Mouse (Mus musculus) CD4-positive, CD25-positive, alpha-beta regulatory T cell, adult 2 months (primary cell): ENCODE results near the gene Slc37a2.
"Not testable (repeated sequence)": the region's sequence is repeated elsewhere in the genome, so short reads cannot be mapped to it uniquely, and the experiment has no call there.

Source experiments
- DNase-seq: peaks from one replicate; pipeline ENCODE4 v3.0.0-alpha.2; 2012; ENCODE audit warnings: low read depth, low spot score

The Slc37a2 gene

DNA sequence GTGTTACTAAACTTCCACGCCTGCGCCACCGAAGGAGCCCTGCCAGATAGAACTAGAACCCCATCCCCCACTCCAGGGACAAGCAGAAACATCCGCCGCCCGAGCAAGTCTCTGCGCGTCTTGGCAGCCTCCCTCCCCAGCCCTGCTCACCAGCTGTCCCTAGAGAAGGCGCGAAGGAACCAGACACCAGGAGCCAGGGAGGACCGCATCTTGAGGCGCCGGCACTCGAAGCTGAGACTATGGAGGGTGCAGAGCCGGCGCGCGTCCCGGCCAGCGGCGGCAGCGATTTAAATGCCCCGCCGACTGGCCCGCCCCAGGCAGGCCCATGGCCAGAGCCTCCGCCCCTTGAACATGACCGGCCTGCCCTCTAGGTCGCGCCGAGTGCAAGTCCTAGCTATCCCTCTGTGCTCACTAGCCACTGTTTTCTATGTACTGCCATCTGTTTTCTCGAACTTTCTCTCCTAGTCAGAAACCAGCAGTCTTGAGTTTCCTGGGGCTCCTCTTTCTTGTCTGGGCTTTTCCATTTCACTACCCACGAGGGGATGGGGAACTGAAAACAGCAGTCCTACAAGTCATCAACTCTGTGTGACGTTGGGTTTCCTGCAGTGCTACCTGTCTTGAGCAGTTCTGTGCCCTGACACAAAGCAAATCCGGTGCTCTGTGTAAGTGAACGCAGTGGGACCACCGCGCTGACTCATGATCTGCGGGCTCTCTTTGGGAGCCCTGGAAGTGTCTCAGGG, at the start of gene Slc37a2:
Gene Slc37a2, minus strand, starts transcription at position 590 of the 740 bp plus-strand sequence.
- peak; percentile 74 for DNase-seq

DNA sequence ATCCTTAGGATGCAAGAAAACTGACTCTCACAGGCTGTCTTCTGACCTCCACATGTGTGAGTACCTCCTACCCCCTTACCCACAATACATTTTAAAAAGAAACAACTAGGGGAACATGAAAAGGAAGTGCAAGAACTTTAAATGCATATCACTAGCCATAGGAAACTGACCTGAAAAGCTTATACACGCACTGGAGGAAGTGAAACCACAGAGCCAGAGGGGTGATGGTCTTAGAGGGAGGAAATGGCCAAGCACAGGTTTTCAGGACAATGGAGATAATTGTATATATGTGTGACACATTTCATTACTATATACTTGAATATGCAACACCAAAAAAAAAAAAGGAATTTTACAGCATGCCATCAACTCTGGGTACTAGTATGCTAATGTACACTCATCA, 46.2 kb upstream of the Slc37a2 start:
- DNase-seq: no peak

DNA sequence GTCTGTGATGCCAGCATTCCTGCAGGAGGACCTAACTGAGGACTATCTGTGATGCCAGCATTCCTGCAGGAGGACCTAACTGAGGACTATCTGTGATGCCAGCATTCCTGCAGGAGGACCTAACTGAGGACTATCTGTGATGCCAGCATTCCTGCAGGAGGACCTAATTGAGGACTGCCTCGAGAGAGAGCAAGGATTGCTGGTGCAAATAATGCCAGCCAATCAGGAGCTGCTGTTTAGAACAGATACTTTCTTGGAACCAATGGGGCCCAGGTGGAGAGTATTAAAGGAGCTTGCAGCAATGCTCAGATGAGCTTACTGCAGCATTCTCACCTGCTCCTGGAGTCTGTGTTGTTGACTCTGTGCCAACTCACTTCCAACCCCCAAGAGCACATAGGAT, 45.0 kb upstream of the Slc37a2 start:
- not testable (repeated sequence) for DNase-seq

DNA sequence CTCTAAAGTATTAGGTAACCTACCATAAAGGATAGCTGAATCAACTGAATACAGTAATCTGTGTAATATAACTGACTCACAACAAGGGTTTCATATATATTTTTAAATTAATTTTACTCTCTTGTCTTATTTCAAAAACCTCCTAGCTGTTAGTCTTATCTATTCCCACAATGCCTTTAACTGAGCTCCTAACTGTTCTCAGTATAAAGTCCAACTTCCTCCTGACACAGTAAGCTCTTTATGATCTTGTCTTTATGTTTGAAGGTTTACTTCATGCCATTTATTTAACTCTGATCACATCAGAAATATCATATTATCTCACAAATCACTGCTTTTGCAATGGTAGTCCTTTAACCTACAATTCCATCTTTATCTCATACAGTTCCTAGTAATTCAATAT, 40.0 kb upstream of the Slc37a2 start:
- DNase-seq: no peak

DNA sequence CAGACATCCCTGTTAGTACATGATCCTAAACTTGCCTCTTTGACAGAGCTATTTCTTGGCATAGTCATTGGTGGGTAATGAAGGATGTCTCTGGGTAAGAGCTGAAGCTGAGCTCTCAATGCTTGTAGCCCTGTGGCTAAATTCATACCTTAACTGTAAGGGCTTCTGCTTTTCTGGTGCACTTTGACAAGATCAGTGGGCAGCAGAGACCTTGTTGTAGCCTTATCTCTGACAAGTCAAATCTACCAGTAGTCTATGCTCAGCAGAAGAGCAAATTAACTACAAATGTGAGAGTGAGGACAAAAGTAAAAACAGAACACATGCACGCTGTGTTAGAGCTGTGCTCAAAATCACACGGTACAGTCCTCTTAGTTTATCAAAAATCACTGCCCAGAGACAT, 11.1 kb upstream of the Slc37a2 start:
- DNase-seq: no peak

DNA sequence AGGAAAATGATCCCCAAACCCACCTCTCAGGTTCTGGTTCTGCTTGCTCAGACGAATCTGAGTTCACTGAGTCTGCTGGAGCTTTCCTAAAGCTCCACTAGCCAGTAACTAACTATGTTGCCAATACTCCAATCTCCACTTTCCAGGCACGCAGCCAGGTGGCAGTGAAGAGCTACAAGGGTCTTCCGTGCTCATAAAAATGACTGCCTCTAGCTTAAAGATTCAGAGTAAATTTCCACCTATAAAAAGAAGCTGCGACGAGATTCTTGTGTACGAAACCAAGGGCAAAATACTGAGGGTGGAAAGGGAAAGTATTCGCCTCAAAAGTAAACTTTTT, 319 bp upstream of the Slc37a2 start:
- peak; percentile 79 for DNase-seq

DNA sequence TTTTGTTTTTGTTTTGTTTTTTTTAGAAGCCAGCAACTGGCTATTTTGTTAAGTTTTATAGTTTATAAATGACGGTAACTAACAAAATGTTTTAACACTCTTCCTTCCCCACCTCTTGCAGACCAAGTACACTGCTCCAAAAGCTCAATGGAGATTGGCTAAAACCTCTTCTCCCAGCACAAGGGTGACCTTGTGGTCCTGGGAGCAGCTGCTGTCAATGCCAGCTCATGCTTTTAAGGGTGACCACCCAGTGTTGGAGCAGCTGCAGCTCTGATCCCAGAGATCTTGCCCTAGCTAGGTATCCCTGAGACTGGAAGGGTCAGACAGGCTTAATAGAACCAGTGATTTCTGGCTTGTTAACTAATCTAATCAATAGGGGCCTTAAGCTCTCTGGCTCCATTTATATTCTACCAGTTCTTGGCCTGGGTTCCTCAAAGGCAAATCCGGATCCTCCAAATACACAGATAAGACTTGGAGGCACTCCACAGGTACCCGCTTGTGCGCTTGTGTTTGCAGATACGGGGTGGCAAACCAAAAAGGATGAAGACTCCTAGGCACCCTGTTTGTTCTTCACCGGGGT, 917 bp downstream of the Slc37a2 start:
- DNase-seq: no peak

DNA sequence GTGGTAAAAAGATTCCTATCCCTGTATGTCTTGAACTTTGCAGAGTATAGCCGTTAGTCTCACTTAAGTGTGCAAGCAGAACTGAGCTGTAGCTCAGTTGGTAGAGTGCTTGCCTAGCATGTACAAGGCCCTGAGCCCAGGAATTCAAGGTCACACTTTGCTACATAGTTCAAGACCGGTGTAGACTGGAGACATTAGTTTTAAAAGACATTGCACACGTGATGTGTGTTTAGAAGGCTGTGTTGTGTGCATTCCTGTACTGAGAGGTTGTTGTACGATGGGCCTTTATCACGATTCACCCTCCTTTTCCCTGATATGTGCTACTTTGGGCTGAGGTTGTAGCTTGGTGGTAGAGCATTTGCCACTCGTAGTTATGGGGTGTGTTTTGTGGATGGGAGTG, 4.9 kb downstream of the Slc37a2 start:
- DNase-seq: no peak

DNA sequence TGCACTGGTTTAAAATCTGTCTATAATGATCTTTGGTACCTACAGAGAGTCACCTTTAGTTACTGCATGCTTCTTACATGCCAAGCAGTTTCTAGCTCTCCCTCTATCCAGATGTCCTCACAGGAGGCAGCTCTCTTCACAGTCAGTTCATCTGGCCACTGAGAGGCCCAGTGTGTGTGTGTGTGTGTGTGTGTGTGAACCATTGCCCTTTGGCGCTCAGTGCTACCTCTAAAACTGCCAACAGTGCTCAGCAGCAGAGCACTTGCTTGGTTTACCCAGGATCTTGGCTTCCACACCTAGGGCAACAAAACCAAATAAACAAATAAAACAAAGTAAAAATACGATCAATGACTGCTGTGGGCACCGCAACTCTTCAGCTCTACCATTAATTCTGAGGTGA, 5.6 kb downstream of the Slc37a2 start:
- DNase-seq: no peak

DNA sequence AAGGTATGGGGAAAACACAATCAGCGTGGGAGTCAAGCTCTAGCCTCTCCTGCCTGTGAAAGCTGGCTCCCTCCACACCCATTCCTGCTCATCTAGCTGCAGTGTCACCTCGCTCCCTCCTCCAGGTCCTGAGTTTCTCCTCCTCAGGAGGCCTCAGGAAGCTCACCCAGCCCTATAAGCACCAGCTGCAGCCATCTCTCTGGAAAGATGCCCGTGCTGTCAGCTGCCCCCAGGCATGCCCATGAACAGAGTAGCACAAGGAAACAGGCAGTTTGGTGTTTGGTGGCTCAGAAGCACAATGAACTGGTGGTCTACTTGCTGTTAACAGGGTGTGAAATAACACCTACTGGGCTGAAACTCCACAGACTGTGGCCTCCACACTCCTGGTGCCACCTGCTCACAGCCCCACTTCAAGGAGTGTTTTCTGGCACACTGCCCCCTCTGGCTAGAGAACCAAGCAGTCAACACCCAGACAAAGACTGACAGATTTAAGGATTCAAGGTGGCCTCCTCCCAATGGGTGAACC, 7.1 kb downstream of the Slc37a2 start:
- DNase-seq: peak; percentile 18

DNA sequence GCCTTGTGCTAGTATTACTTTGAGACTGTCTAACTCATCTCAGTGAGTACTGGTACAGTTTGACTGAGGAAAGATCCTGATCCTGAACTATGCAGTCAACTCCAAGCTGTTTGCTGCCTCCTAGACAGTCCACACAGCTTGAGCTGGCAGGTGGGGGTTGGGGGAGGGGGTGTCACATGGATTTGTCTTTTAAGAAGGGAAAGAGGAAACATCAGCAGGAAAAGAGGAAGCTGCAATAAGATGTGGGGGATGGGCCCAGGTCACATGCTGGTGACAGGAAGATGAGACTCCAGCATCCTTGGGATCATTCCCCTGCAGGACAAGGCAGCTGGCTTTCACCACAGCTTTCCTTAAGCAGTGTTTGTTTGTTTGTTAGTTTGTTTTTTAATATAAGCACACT, 8.1 kb downstream of the Slc37a2 start:
- DNase-seq: no peak

DNA sequence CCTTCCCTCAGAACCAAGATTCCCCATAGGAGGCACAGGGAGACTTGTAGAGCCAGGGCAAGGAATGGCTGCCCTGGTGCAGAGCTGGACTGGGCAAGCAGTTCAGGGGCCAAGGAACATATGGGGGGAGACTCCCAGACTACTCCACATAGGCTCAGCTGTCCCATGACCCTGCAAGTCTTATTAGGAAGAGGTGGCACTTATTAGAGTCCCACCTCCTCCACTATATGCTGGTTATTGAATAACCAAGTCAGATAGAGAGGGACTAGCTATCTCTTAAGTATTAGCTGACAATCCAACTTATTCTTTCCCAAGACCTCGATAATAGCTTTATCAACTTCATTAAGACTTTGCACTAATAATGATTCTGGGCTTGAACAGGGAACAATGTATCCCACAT, 9.7 kb downstream of the Slc37a2 start:
- DNase-seq: no peak

DNA sequence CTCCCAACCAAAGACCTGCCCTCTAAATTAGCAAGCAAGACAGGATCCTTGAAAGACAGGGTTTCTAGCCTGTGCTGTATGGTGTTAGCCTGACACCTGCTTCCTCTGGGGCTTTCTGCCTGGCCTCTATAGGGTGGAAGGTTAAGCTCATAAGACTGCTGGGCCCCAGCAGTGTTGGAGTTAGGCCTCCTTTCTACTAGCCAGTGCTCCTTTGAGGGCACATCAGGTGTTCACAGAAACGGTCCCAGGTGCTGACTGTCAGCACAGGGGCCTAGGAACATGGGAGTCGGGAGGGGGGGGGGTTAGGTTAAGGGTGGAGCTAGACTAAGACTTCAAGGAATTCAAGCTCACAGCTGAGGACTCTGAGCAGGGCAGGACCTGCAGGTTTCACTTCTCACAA, 10.1 kb downstream of the Slc37a2 start:
- DNase-seq: no peak

DNA sequence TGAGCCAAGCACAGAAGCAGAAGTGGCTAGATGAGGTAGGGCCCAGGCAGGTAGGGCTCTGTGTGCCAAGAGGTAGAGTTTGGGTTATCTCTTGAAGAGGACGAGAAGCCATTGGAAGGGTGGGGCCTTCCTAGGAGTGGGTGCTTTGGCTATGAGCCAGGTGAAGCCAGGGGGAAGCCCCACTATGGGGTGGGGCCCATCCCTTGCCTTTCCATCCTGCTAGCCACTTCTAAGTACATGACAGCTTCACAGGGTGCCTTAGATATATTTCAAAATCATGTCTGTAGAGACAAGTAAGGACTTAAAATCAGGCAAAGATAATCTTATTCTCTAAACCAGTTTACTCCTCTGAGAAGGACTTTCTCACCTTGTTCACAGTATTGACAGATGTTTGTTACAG, 10.9 kb downstream of the Slc37a2 start:
- DNase-seq: peak; percentile 36

DNA sequence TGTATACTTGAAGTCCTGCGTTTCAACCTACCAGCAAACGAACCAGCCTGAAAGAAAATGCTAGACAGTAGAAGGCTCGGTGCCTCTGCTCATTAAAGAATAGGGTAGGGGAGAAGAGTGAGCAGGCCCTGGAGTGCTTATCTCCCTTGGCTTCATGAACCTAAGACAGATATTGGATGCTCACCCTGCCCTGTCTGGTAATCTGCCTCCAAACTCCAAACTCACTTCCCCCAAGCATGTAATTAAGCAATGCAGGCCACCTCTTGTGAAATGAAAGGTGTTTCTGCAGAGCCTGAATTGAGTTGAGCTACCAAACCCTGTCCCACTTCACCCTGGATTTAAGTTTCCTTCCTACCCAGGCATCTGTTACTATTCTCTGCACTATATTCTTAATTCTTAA, 12.8 kb downstream of the Slc37a2 start:
- DNase-seq: no peak

DNA sequence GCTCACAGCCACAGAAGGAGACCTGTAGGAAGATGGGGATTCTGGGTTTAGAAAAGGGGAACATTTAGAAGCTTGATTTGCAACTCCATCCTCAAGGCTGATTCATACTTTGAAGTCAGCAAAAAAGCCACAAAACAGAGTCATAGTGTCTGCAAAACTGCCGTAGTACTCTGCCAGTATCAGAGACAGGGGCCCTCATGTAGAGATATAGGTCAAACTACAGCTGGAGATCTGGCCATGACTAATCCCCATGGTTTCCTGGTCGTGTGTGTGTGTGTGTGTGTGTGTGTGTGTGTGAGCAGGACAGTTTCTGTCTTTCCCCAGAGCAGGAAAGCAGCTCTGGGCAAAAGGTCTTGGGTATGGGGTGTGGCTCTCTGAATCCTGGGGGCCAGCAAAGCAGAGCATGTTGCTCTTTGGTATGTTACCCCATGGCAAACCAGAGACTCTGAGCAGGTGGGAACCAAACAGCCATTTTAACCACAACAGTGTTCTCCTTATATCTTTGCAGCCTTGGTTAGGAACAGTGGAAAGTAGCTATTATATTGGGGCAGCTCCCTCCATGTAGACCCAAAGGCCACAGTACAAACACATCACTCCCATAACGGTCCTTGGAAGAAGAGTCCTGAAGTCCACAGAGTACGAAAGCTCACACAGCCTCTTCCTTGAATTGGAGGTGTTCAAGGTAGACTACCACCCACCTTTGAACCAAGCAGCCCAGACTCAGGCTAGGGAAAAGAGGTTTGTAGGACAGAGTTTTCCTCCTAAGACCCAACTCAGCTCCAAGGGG, 19.4 kb downstream of the Slc37a2 start:
- no peak for DNase-seq

DNA sequence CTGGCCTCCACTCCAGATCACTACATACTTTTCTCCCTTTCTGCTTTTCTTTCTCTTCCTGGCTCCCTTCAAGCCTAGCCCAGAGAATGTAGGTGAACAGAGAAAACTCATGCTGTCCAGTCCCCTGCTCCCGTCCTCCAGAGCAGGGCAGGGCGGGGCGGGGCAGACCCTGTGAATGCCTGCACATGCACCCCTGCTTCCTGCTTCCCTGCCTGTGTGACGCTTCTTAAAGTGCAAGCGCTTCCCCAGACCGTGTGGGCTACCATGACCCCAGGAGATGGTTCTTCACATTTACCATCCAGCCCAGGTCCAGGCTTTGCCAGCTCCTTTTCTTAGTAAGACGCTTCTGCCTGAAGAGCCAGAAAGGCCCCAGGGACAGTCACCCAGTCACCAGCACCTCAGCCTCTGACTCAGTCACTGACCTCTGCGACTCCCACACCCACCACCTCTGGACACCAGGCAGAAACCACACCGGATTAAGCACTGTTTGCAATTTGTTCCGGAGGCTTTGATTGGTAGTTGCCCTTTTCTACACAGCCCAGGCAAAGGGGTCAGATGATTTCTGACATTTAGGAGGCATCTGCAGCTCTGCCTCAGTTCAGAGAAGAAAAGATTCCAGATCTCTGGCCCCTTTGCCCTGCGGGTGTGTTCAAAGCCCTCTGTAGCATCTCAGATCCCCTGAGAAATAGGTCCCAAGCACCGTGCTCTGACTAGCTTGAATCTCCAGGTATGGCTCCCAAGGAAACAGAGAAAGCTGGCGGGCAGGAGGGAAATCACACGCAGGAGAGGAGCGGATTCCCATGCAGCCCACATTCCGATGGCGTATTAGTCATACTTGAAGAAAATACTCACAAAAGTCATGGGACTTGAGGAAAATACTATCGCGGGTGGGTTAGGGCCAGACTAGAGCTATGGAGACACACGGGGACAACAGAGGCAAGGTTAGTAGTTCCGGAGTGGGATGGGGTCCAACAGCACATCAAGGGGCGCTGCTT, 23.0 kb downstream of the Slc37a2 start:
- no peak for DNase-seq

DNA sequence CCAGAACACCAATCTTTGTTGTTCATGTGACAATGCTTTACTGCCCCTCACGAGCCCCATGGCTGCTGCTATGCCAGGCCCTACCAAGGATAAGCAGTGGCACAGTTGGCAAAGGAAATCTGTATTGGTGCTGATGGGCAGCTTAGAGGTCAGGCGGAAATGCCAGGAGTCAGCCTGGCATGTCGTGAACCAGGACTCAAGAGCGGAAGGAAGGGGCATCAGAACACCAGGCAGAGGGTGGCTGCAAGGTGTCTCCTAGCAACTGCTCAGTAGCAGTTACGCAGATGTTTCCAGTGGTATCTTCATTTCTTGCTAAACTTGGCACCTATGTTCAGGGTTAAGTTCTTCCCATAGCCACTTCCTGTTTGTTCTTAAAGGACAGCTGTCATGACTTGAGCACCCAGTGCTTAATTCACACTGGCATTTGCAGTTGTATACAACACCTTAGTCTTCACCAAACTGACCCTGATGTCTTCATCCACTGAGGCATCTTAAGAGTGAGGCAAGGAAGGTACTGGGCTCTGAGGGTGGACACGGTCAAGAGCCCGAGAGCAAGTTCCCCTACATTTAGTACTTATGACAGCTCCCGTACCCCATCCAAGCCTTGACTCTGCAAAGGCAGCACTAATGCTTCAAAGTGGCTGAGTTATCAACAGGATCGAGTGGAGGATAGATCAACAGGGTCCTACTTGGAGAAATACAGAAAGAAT, 24.9 kb downstream of the Slc37a2 start:
- DNase-seq: peak; percentile 64

DNA sequence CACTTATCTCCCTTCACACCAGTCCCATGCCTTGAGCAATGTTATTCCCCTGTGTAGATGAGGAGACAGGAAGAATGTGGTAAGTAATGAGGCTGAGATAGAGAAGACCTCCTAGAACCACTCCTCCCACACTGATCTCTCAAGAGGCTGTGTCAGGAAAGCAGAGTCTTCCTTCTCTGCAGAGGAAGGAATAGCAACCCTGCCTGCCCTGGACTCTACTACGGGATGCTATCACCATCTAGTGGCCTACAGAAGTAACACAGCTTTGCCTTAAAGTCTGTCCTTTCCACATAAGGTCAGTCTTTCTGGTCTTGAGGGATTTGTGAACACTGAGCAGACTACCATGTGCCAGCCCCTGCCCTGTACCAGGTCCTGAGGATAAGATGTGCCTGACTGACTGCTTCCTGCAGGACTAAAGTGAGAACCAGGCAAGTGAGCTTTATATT, 25.6 kb downstream of the Slc37a2 start:
- peak; percentile 76 for DNase-seq

DNA sequence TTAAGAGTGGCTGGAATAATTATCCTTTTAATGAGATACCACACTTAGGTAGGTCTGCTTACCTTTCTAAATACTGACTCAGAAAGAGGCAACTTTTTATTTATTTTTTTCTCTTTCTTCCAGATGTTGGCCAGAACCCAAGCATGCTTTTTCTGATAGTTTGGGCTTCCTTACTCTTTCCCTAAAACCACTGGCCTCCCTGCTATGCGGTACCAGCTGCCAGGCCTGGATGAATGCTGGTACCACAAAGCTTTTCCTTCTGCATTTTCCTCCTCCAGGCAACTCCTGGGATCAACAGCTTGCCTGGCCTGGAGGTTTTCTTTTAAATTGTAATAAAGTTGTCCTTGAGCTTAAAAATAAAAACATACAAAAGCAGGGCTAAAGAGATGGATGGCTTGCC, 30.0 kb downstream of the Slc37a2 start:
- DNase-seq: no peak

DNA sequence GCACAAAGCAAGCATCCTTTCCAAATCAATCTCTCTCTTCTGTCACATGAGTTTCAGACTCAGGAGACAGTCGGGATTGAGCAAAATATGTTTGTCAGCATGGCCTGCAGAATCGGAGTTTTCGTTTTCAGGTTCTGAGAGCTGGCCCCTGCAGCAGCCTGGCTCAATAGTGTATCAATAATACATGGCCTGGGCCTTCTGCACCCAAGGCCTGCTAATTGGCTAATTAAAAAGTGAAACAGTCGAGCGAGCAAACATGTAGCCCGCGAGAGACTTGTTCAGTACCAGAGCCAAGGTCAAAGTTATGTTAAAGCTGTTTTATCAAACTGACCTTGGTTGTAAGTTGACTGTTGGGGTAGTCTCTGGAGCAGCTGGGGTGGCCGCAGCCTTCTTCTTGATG, 34.8 kb downstream of the Slc37a2 start:
- no peak for DNase-seq
